Mouse (Mus musculus): ENCODE data around the gene Acad12. TPM values are rescaled to one million over a fixed set of nuclear protein-coding genes. Genes with fewer than 3 reads are reported as not detected.
"Not testable (repeated sequence)": the region's sequence is repeated elsewhere in the genome, so short reads cannot be mapped to it uniquely, and the experiment has no call there.

The Acad12 gene
- polyA plus RNA-seq, 1 experiment from 2014 or later, result 3.5 TPM

DNA sequence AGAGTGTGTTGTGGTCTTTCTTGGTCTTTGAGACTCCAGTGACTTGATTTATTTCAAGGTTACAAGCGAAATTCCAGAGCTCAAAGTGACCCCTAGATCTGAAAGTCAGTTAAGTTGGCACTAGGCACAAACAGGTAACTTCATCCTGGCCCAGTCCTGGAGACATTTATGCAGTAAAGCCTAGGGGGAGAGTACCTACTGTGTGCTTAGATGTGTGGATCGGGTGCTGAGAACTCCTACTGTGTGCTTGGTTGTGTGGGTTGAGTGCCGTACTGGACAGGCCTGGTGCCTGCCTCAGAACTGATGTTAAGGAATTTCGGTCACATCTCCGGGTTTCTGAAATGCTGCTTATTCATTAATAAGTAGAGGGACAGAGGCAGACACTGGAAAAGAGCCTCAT, 42.8 kb upstream of the Acad12 start:
- no peaks in the 10 kb centered on the region for H3K9me3 ChIP-seq (ENCODE audit: control insufficient read depth)
- 84% methylated on average over 5 of the region's 5 CpGs for WGBS
- peak overlapping the region; percentile 97 for H3K9ac ChIP-seq (ENCODE audit: low read depth, low read length)
- H3K4me3 ChIP-seq (ENCODE audit: low read depth, low read length), result peak overlapping the region; percentile 95
- no peak for ATAC-seq
- no peak overlapping the region for H3K27ac ChIP-seq (ENCODE audit: low read depth, low read length)
- H3K36me3 ChIP-seq (ENCODE audit: control insufficient read depth, insufficient read depth), result peaks cover 35% of the 10 kb centered on the region
- no peaks in the 10 kb centered on the region for H3K27me3 ChIP-seq (replicated peaks; ENCODE audit: control insufficient read depth, insufficient read depth, low read length)
- H3K4me2 ChIP-seq (replicated peaks; ENCODE audit: low read depth), result peak overlapping the region; percentile 86
- TF ChIP-seq CTCF (IDR thresholded peaks at IDR 0.05; ENCODE audit: low read depth), result no peak
- peaks cover 2% of the 10 kb centered on the region; the same call in 1 of the 2 replicates for H3K4me1 ChIP-seq (replicated peaks; ENCODE audit: control insufficient read depth, insufficient read depth, low read length)

DNA sequence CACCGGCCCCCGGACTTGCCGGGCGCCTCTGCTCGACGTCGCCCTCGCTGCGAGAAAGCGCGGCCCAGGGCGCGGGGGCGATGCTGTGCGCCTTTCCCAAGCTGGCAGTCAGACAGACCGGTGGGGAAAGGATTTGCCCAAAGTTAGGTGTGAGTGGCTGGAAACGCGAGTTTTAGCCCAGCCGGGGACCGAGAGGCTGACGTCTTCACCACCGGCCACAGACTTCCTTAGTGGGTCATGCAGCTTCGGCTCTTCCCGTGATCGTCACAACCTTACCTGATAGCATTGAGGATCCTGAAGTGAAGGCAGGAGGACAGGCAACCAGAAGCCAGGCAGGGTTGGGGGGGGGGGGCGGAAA, 42.1 kb upstream of the Acad12 start:
- Histone ChIP-seq H3K36me3 (ENCODE audit: control insufficient read depth, insufficient read depth) (peaks cover 29% of the 10 kb centered on the region), H3K9me3 (ENCODE audit: control insufficient read depth) (no peaks in the 10 kb centered on the region), H3K4me2 (replicated peaks; ENCODE audit: low read depth) (peak overlapping the region; percentile 86), H3K27ac (ENCODE audit: low read depth, low read length) (peak overlapping the region; percentile 88), H3K4me1 (replicated peaks; ENCODE audit: control insufficient read depth, insufficient read depth, low read length) (peaks cover 2% of the 10 kb centered on the region; the same call in 1 of the 2 replicates), H3K9ac (ENCODE audit: low read depth, low read length) (peak overlapping the region; percentile 97), H3K27me3 (replicated peaks; ENCODE audit: control insufficient read depth, insufficient read depth, low read length) (no peaks in the 10 kb centered on the region), H3K4me3 (ENCODE audit: low read depth, low read length) (peak overlapping the region; percentile 95)
- WGBS, result under 1% methylated on average over 25 of the region's 26 CpGs
- ATAC-seq, result peak; percentile 18; the same call in 1 of the 2 replicates
- TF ChIP-seq CTCF (IDR thresholded peaks at IDR 0.05; ENCODE audit: low read depth), result no peak

DNA sequence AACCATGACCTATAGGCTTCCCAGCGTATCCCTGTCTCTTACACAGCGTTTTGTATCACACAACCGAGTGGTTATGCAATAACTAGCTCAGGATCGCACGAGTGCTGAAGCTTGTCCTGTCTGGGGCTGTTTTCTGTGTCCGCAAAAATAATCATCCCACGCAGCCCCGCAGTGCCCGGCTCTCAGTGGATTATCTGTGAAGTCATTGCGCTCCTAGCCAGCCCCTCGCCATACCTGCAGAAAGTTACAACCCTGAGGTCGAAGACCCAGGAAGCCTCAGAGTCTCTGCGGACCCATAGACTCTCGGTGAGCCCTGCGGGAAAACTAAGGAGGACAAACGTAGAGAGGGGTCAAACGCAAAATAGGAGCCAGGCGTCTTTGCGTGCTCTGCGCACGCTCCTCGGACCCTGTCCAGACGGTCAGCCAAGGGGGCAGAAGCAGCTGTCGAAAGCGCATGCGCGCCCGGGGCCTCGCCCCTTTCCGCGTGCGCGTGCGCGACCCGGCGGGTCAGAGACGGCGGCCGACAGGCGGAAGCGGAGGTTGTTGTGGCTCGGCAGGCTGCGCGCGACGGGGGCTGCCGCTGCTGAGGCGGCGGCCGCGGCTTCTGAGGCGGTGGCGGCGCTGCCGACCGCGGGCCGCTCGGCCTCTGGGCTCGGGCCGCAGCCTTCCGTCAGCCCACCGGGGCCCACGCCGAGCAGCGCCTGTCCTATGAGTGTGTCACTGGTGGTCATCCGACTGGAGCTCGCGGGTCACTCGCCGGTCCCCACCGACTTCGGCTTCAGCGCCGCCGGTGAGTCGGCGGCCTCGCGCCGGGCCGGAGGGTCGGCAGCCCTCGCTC, 41.5 kb upstream of the Acad12 start, which contains the start of the genes Acad10 and Brap:
Gene Acad10 (minus strand): TSS at position 456 of the 838 bp plus-strand sequence.
Gene Brap (plus strand): TSS at position 505 of the 838 bp plus-strand sequence.
- Histone ChIP-seq H3K9me3 (ENCODE audit: control insufficient read depth) (no peaks in the 10 kb centered on the region), H3K4me1 (replicated peaks; ENCODE audit: control insufficient read depth, insufficient read depth, low read length) (peaks cover 2% of the 10 kb centered on the region; the same call in 1 of the 2 replicates), H3K9ac (ENCODE audit: low read depth, low read length) (peak within 1 kb of the TSS; percentile 97), H3K4me3 (ENCODE audit: low read depth, low read length) (peak within 1 kb of the TSS; percentile 95), H3K27me3 (replicated peaks; ENCODE audit: control insufficient read depth, insufficient read depth, low read length) (no peaks in the 10 kb centered on the region), H3K4me2 (replicated peaks; ENCODE audit: low read depth) (peak within 1 kb of the TSS; percentile 86), H3K36me3 (ENCODE audit: control insufficient read depth, insufficient read depth) (peaks cover 24% of the 10 kb centered on the region), H3K27ac (ENCODE audit: low read depth, low read length) (peak within 1 kb of the TSS; percentile 88)
- WGBS, result under 1% methylated on average over 83 of the region's 85 CpGs
- 0 out of 2 replicates have a peak, but pooled peaks have one; percentile 7 for TF ChIP-seq CTCF (IDR thresholded peaks at IDR 0.05; ENCODE audit: low read depth)
- ATAC-seq, result peak; percentile 82

DNA sequence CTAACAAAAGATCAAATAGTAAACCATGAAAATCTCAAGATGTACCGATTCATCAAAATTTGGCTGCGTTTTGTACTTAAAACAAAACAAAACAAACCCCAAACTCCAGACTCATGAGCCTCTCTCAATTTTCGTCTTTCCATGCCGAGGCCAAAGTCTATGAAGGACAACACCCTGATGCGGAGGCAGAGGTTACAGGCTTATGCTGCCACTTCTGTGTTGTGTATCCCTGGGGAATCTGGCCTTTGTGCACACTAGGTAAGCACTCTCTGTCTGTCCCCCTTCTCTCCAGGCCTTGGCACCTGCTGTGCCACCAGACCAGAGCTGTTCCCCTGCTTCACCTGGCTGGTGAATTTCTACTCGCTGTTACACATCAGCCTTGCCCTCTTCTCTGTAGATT, 38.9 kb upstream of the Acad12 start:
- H3K4me2 ChIP-seq (replicated peaks; ENCODE audit: low read depth); H3K9ac ChIP-seq (ENCODE audit: low read depth, low read length); H3K4me1 ChIP-seq (replicated peaks; ENCODE audit: control insufficient read depth, insufficient read depth, low read length); H3K27me3 ChIP-seq (replicated peaks; ENCODE audit: control insufficient read depth, insufficient read depth, low read length); H3K27ac ChIP-seq (ENCODE audit: low read depth, low read length); ATAC-seq; H3K36me3 ChIP-seq (ENCODE audit: control insufficient read depth, insufficient read depth); H3K4me3 ChIP-seq (ENCODE audit: low read depth, low read length); H3K9me3 ChIP-seq (ENCODE audit: control insufficient read depth): not testable (repeated sequence)
- 75% methylated on average over 6 of the region's 6 CpGs for WGBS

DNA sequence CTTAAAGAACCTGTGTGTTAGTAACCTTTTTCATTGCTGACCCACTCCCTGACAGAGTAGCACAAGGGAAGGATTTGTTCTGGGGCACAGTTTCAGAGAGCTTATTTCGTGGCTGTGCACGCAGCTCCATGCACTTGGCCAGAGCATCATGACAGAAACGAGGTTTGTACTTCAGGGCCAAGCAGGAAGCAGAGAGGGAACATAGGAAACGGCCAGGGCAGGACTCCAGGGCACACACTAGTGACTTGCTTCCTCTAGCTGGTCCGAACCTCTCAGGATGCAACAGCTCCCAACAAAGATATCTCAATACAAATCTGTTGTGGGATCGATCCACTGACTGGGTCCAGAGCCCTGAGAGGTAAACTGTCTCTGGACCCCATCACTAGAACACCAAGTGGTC, 38.1 kb upstream of the Acad12 start:
- ATAC-seq; H3K4me2 ChIP-seq (replicated peaks; ENCODE audit: low read depth); H3K27ac ChIP-seq (ENCODE audit: low read depth, low read length); H3K4me1 ChIP-seq (replicated peaks; ENCODE audit: control insufficient read depth, insufficient read depth, low read length); H3K4me3 ChIP-seq (ENCODE audit: low read depth, low read length); H3K36me3 ChIP-seq (ENCODE audit: control insufficient read depth, insufficient read depth); H3K27me3 ChIP-seq (replicated peaks; ENCODE audit: control insufficient read depth, insufficient read depth, low read length); H3K9me3 ChIP-seq (ENCODE audit: control insufficient read depth); H3K9ac ChIP-seq (ENCODE audit: low read depth, low read length): not testable (repeated sequence)
- 69% methylated on average over 6 of the region's 6 CpGs for WGBS

DNA sequence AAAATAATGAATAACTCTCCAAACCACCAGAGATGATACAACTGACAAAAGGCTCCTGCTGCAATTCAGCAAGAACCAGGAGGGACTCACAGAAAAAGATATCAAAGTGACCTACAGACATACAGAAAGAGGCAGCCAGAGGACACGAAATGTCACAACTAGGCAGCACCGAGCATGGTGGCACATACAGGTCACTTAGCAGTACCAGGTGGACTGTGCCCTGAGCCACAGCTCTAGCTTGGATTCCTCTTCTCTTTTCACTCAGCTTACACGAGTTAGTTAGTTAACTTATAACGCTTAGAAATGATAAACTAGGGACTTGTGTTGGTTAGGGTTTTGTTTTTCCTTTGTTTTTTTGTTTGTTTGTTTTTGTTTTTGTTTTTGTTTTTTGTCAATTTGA, 35.8 kb upstream of the Acad12 start:
- H3K36me3 ChIP-seq (ENCODE audit: control insufficient read depth, insufficient read depth), result peaks cover 5% of the 10 kb centered on the region; the same call in 1 of the 2 replicates
- ATAC-seq, result no peak
- H3K9ac ChIP-seq (ENCODE audit: low read depth, low read length), result no peak overlapping the region
- H3K27me3 ChIP-seq (replicated peaks; ENCODE audit: control insufficient read depth, insufficient read depth, low read length), result no peaks in the 10 kb centered on the region
- no peaks in the 10 kb centered on the region for H3K9me3 ChIP-seq (ENCODE audit: control insufficient read depth)
- H3K4me1 ChIP-seq (replicated peaks; ENCODE audit: control insufficient read depth, insufficient read depth, low read length), result no peaks in the 10 kb centered on the region
- H3K4me3 ChIP-seq (ENCODE audit: low read depth, low read length), result no peak overlapping the region
- no peak for TF ChIP-seq CTCF (IDR thresholded peaks at IDR 0.05; ENCODE audit: low read depth)
- no peak overlapping the region for H3K27ac ChIP-seq (ENCODE audit: low read depth, low read length)
- no peak overlapping the region for H3K4me2 ChIP-seq (replicated peaks; ENCODE audit: low read depth)
- WGBS, result 85% methylated on average over 4 of the region's 4 CpGs
